Mouse (Mus musculus) inflammation-experienced regulatory T-cells, adult 6 months (primary cell): ENCODE results near the gene Defb13. TPM values are rescaled to one million over a fixed set of nuclear protein-coding genes. Genes with fewer than 3 reads are reported as not detected.
"Not testable (repeated sequence)": the region's sequence is repeated elsewhere in the genome, so short reads cannot be mapped to it uniquely, and the experiment has no call there.

Experiments
- ATAC-seq: one replicate; pipeline ENCODE4 v1.8.0; 2017
- polyA plus RNA-seq, 3 experiments: library from polyadenylated mRNA; unstranded; fragments of 100-300 nt; shearing (Covaris generic); gene quantifications; one replicate each; pipeline ENCODE4 v1.2.1; 2017

Gene Defb13
- polyA plus RNA-seq, result not detected

- no peak for ATAC-seq
Measured at GRCm38 (mm10) chr8:21946462-21946861, at the start of gene Defb13. Gene Defb13 (plus strand): TSS chr8:21946762.

- not testable (repeated sequence) for ATAC-seq
Measured at GRCm38 (mm10) chr8:21906290-21906689, 40.3 kb upstream of the Defb13 start, which contains the start of gene Defb11. Gene Defb11 (minus strand): TSS chr8:21906412.

DNA sequence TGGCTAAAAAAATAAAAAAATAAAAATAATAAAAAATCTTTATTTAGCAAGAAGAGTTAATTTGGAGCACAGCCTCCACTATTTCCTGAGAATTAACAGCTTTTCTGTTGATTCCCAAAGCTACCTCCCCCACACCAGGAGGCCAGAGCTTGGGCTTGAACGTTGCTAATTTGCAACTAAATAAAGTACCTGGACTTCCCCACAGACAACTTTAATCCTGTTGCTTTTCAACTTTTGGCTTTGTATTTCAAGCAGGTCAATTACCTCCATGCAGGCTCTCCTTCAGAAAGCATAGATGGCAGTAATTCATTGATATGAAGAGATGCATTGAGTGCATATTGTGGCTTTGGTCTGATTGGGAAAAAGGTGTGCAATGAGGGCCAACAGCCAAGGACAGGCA, 34.6 kb upstream of the Defb13 start:
- no peak for ATAC-seq

GRCm38 (mm10) chr8:21912554-21912953, 34.0 kb upstream of the Defb13 start:
- no peak for ATAC-seq

GRCm38 (mm10) chr8:21915625-21916024, 30.9 kb upstream of the Defb13 start:
- no peak for ATAC-seq

DNA sequence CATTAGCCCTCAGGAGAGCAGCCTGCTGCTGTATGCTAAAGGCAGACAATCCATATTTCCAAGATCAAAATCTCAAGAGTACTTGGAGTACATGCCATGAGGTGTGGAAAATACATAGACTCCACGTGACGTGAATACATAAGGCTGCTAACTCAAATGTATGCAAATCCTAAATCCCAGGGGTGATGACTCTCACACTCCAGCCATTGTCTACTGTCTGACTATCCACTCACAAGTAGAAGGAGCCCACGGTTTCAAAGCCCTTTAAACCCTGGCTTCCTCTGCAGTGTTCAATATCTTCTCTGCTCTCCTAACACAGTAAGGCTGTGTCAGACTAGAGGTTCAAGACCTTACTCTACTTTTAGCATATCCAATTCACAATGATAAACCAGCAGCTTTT, 15.8 kb upstream of the Defb13 start:
- not testable (repeated sequence) for ATAC-seq

- ATAC-seq, result no peak
Measured at GRCm38 (mm10) chr8:21932610-21933009, 14.0 kb upstream of the Defb13 start, which contains the start of gene Defb15. Gene Defb15 (minus strand): TSS chr8:21932710.

GRCm38 (mm10) chr8:21938052-21938451, 8.5 kb upstream of the Defb13 start, which contains the start of gene Defb35:
Gene Defb35 (plus strand): TSS chr8:21938352.
- not testable (repeated sequence) for ATAC-seq

DNA sequence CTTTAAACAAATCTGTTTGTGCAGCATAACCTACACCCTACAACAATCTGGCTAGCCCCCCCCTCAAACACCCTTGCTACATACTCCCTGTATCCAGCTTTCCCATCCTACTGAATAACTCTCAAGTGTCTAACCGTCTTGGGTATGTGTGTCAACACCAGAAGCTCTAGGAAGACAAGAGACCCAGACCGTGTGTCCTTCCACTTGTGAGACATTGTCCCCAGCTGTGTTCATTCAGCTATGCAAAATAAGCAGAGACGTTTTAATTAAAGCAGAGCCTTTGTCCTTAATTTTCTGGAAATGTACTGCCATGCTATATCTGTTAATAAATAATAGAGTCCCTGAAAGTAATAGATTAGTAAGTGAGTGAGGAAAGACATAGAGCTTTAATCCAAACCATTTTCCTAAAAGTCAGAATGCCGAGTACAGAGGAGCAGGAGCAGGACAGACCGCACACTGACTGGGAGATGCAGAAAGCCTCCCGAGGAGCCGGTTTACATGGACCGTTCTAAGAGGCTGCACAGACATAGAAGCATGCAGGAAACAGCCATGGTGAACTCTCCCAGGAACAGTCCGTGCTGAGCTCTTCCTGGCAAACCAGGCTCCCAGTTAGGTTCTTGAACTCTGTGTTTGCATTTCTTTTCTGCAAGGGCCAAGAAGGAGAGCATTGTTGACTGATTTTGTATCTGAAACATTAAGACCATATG, 902 bp downstream of the Defb13 start:
- no peak for ATAC-seq

DNA sequence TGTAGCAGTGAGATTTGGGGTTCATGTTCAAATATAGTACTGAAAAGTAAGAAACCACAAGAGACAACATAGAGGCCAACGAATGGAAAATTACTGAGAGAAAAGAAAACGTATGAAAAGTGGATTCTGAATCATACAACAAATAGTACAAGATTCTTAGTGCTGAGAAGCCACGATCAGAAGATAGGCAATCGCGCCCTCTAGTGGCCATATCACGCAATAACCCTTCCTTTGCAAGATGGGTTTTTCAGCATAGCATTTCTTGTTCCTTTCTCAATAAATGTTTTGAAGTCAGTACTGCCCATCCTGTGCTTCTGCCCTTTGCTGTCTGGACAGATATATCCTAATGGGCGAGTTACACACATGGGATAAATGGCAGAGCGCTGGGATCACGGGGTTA, 8.8 kb downstream of the Defb13 start:
- ATAC-seq, result no peak

GRCm38 (mm10) chr8:21956336-21956735, 9.8 kb downstream of the Defb13 start:
- no peak for ATAC-seq

GRCm38 (mm10) chr8:21958414-21958813, 11.9 kb downstream of the Defb13 start, which contains the start of gene Fam90a1a:
Gene Fam90a1a (plus strand): TSS chr8:21958714.
- ATAC-seq, result no peak

DNA sequence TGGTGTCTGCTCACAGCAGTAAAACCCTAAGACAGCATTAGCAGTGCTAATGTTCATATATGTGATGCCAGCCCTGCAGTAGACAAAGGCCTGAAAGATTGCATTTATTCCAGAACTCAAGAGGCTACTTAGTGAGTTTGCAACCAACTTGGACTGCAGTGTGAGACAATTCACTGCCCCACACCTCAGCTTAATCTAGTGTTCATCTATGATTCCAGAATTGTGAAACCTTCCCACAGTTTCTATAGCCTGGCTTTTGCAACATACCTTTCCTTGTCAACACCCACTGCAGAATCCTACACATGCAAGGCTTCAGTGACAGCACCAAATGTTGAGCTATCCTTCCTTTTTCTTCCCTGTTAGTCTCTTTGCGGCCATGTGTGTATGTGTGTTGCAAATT, 20.1 kb downstream of the Defb13 start:
- no peak for ATAC-seq

DNA sequence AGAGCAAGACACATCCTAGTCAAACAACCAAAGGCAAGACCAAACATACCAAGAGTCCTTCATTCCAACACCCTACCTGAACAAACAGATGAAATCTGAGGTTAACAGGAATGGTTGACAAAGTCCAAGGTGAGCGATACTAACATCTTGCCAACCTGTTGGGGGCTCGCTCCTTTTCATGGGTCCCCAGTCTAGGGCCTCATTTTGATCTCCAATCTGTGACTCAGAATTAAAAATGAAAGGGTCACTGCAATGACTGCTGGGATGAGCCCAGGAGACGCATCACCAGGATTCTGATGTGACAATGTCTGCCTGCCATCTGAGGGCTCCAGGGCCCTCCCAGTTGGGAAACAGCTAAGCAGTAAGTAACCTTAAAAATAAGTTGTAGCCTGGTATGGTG, 22.9 kb downstream of the Defb13 start, which contains the start of gene Ccdc70:
Gene Ccdc70 (plus strand): TSS at position 301 of the 400 bp plus-strand sequence.
- ATAC-seq, result no peak

- no peak for ATAC-seq
Measured at GRCm38 (mm10) chr8:21978193-21978592, 31.6 kb downstream of the Defb13 start.

DNA sequence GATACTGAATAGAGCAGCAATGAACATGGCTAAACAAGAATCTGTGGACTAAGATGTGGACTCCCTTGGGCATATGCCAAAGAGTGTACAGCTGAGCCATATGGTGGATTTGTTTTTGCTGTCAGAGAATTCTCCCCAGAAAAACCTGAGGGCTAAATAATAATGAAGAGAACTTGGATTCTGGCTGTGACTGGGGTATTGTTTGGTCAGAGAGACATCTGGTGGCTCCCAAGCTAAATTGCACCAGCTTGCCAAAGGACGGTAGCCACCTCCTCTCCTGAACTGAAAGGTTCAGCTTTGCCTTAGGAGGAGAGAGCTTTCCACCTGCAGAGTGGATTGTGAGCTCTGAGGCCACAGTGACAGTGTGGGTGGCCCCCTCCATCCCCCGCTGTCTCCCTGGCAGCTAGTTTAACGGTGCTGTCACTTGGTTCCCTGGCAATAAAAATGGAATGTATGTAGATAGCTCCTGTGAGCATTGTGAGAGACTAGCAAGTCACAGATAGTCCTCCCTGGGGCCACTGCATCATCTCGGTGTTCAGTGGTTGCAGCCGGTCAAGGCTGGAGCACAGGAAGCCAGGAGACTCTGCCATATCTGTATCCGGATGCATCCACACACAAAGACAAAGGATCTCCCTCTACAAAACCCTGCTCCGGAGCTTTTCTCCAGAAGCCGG, 35.2 kb downstream of the Defb13 start:
- no peak for ATAC-seq

DNA sequence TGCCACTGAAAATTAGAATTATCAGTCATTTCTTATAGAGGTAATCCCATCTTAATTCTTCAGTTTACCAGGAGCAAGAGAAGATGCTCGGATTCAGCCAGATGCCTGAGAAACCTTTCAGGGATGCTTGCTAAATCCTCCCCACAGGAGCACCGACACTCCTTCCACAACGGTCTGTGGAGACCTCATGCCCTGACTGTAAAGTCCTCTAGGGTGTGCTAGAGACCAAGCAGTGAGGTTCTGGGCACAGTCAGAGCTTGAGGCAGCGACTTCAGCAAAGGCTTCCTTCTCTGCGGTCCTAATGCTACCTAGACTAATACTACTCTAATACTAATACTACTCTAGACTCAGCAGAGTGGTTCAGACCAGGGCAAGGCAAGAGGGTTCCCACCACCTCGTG, 45.6 kb downstream of the Defb13 start:
- no peak for ATAC-seq

DNA sequence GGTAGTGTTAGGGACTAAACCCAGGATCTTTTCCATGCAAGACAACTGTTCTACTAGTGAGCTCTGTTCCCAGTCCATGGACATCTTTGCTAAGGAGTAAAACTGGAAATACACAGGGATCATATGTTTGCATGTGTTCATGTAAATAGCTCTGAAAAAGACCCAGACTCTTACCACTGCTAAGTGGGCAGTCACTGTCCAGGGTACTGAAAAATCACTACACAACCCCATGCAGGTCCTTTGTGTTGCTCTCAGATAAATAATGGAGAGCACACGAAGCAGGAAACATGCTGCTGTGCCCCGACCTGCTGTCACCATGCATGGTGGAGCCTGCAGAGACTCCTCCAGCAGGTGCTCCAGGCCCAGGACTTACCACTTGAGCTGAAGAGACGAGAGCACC, 48.6 kb downstream of the Defb13 start:
- no peak for ATAC-seq

Other genes with a start within 250 kb of the Defb13 start
- not detected for gene AY761184, start 243.1 kb upstream of the Defb13 start, polyA plus RNA-seq
- gene Defa24, start 212.3 kb upstream of the Defb13 start, polyA plus RNA-seq, result not detected
- not detected for gene Defb50, start 123.2 kb upstream of the Defb13 start, polyA plus RNA-seq
- not detected for gene Defb2, start 106.8 kb upstream of the Defb13 start, polyA plus RNA-seq
- not detected for gene Defb10, start 87.9 kb upstream of the Defb13 start, polyA plus RNA-seq
- not detected for gene Defb9, start 61.3 kb upstream of the Defb13 start, polyA plus RNA-seq
- not detected for gene Defb11, start 40.4 kb upstream of the Defb13 start, polyA plus RNA-seq
- gene Defb15, start 14.1 kb upstream of the Defb13 start, polyA plus RNA-seq, result not detected
- not detected for gene Defb35, start 8.4 kb upstream of the Defb13 start, polyA plus RNA-seq
- gene Fam90a1a, start 12.0 kb downstream of the Defb13 start, polyA plus RNA-seq, result not detected
- not detected for gene Ccdc70, start 23.0 kb downstream of the Defb13 start, polyA plus RNA-seq
- under 1 TPM; 0.07 to 0.14 (median 0.13) TPM for gene Atp7b, start 113.5 kb downstream of the Defb13 start, polyA plus RNA-seq
- 10 to 100 TPM; 20.0 to 28.1 (median 21.0) TPM for gene Alg11, start 114.0 kb downstream of the Defb13 start, polyA plus RNA-seq
- under 1 TPM in 1 of 3 experiments, not detected in 2; 0.24 TPM for gene Nek5, start 178.3 kb downstream of the Defb13 start, polyA plus RNA-seq
- 1 to 10 TPM; 4.6 to 7.4 (median 5.6) TPM for gene Nek3, start 219.7 kb downstream of the Defb13 start, polyA plus RNA-seq
- 10 to 100 TPM in 1 of 3 experiments, 1 to 10 TPM in 2; 3.0 to 32.7 (median 3.6) TPM for gene Ckap2, start 239.1 kb downstream of the Defb13 start, polyA plus RNA-seq
- 10 to 100 TPM; 25.9 to 43.3 (median 32.2) TPM for gene Vps36, start 246.0 kb downstream of the Defb13 start, polyA plus RNA-seq